Mouse (Mus musculus) ES-Bruce4 (cell line): ENCODE measurements around the gene Stra6l. TPM values are rescaled to one million over a fixed set of nuclear protein-coding genes. Genes with fewer than 3 reads are reported as not detected.

ENCODE experiments used
- H3K27ac ChIP-seq: 2 replicates; pipeline ENCODE4 v1.5.1; 2012; ENCODE audit warnings: low read length, inconsistent platforms; ENCODE audit not compliant: insufficient read depth
- H3K27me3 ChIP-seq: 2 replicates; pipeline ENCODE4 v1.6.1; 2012; ENCODE audit warnings: mild to moderate bottlenecking, low read length, inconsistent platforms; ENCODE audit not compliant: control insufficient read depth, poor library complexity, insufficient read depth, severe bottlenecking
- H3K36me3 ChIP-seq: 2 replicates; pipeline ENCODE4 v1.6.1; 2012; ENCODE audit warnings: inconsistent platforms, mild to moderate bottlenecking, low read length, moderate library complexity; ENCODE audit not compliant: control insufficient read depth, poor library complexity, insufficient read depth, severe bottlenecking
- H3K4me1 ChIP-seq: one replicate; pipeline ENCODE4 v1.8.1; 2011; ENCODE audit warnings: low read length; ENCODE audit not compliant: control insufficient read depth, insufficient read depth
- H3K4me3 ChIP-seq: 2 replicates; pipeline ENCODE4 v1.5.1; 2011; ENCODE audit warnings: low read depth, mild to moderate bottlenecking, low read length
- H3K9ac ChIP-seq: 2 replicates; pipeline ENCODE4 v1.6.1; 2012; ENCODE audit warnings: low read depth, mild to moderate bottlenecking, inconsistent platforms; ENCODE audit not compliant: poor library complexity, severe bottlenecking
- H3K9me3 ChIP-seq: replicated peaks from 2 replicates; pipeline ENCODE4 v1.6.1; 2012; ENCODE audit warnings: mild to moderate bottlenecking, low read length, inconsistent platforms; ENCODE audit not compliant: control insufficient read depth, poor library complexity, insufficient read depth, severe bottlenecking
- CTCF ChIP-seq: IDR thresholded peaks from one replicate; pipeline ENCODE4 v1.8.1; 2011; ENCODE audit warnings: low read depth, low read length
- EP300 ChIP-seq: IDR thresholded peaks from 2 replicates; pipeline ENCODE4 v1.6.1; 2011; ENCODE audit warnings: low read depth, low read length; ENCODE audit not compliant: insufficient read depth
- POLR2A ChIP-seq: IDR thresholded peaks from one replicate; pipeline ENCODE4 v1.8.1; 2011; ENCODE audit warnings: low read length; ENCODE audit not compliant: insufficient read depth
- polyA plus RNA-seq: library from polyadenylated mRNA; stranded (reverse); fragments of >200 nt; gene quantifications from 2 replicates; pipeline ENCODE4 v1.2.4, GENCODE M21; 2011; ENCODE audit warnings: low read depth; ENCODE audit not compliant: missing spikeins, insufficient read depth, insufficient read length

The Stra6l gene
- polyA plus RNA-seq, 1 experiment, result 0.84 TPM

DNA sequence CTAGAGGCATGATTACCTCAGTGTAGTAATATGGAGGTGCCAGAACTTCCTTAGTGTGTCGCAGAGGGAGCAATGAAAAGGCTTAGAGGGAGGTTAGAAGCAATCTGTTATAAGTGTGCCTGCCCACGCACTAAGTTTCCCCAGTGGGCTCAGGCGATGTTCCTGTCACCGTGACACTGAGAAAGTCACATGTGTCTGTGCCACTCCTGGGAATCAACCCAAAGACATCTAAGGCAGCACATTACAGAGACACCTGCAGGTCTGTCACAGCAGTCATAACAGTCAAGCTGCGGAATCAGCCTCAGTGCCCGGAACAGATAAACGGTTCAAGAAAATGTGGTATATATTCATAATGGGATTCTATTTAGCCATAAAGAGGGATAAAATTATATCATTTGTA is 16.5 kb upstream of the Stra6l start:
- Histone ChIP-seq H3K9ac (no peak overlapping the region), H3K9me3 (peaks cover 6% of the 10 kb centered on the region), H3K4me3 (no peak overlapping the region), H3K27me3 (no peaks in the 10 kb centered on the region; the same call in 1 of the 2 replicates), H3K27ac (no peak overlapping the region), H3K4me1 (no peaks in the 10 kb centered on the region), H3K36me3 (no peaks in the 10 kb centered on the region)
- TF ChIP-seq EP300, result no peak
- no peak for TF ChIP-seq CTCF
- no peak for TF ChIP-seq POLR2A

DNA sequence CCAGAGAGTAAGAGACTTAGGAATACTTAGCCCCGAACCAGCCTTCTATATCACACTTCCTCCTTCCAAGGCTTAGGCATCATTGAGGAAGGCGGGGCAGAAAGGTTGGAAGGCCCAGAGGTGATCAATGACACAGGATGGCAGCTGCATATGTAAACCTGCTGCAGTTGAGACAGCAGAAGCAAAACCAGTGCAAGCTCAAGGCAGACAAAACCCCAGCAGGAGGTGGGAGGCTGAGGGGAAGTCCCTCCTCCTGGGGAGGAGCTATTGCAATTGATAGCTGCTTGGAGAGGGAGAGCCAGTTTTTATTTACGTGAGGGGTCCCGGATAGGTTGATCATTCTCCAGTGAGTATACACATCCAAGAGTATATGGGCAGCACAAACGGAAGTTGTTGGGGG is 15.0 kb upstream of the Stra6l start:
- peaks cover 6% of the 10 kb centered on the region for H3K9me3 ChIP-seq
- H3K27me3 ChIP-seq, result no peaks in the 10 kb centered on the region
- TF ChIP-seq CTCF, result no peak
- no peak for TF ChIP-seq POLR2A
- 0 out of 2 replicates have a peak, but pooled peaks have one; percentile 48 for TF ChIP-seq EP300
- H3K4me1 ChIP-seq, result no peaks in the 10 kb centered on the region
- no peak overlapping the region for H3K9ac ChIP-seq
- no peak overlapping the region for H3K4me3 ChIP-seq
- H3K36me3 ChIP-seq, result no peaks in the 10 kb centered on the region
- no peak overlapping the region for H3K27ac ChIP-seq

DNA sequence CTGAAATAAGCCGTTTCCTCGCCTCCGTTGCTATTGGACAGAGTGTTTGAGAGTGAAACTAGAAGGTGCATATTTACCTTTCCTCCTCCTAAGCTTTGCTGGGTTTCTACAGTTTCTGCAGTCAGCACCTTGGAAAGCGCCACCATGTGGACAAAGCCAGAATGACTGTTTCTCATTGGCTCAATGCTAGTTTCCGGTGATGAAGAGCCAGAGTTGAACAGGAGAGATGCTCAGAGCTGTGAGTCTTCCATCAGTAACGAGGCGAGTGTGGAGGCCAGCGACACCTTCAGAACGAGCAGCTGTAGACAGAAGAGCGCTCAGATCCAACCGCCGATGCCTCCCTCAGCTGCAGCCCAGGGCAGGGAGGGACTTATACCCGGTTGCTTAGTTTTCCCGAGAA is 4.1 kb upstream of the Stra6l start:
- Histone ChIP-seq H3K9ac (no peak overlapping the region), H3K4me3 (peak overlapping the region; percentile 38), H3K9me3 (no peaks in the 10 kb centered on the region), H3K36me3 (no peaks in the 10 kb centered on the region), H3K27ac (no peak overlapping the region), H3K4me1 (no peaks in the 10 kb centered on the region), H3K27me3 (no peaks in the 10 kb centered on the region)
- TF ChIP-seq EP300 (no peak), POLR2A (no peak), CTCF (peak; percentile 13)

DNA sequence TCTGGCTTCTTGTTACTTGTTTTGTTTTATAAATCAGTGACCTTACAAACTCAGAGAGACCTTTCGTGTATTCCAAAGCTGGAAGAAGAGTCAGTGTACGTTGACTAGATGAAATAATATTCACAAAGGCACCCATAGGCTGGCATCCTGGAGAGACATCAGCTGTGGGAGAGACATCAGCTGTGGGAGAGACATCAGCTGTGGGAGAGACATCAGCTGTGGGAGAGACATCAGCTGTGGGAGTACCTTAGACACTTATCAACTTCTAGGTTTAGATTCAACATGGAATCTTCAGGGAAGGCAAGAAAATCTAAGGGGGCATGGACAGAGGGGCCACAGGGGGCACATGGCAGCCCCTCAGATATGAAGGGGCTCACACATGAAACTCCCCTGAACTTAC is 2.2 kb upstream of the Stra6l start:
- no peaks in the 10 kb centered on the region for H3K4me1 ChIP-seq
- no peaks in the 10 kb centered on the region for H3K36me3 ChIP-seq
- H3K9ac ChIP-seq, result no peak overlapping the region
- H3K4me3 ChIP-seq, result no peak overlapping the region
- H3K27ac ChIP-seq, result no peak overlapping the region
- no peaks in the 10 kb centered on the region for H3K27me3 ChIP-seq
- TF ChIP-seq CTCF (no peak), EP300 (no peak), POLR2A (no peak)
- no peaks in the 10 kb centered on the region for H3K9me3 ChIP-seq

DNA sequence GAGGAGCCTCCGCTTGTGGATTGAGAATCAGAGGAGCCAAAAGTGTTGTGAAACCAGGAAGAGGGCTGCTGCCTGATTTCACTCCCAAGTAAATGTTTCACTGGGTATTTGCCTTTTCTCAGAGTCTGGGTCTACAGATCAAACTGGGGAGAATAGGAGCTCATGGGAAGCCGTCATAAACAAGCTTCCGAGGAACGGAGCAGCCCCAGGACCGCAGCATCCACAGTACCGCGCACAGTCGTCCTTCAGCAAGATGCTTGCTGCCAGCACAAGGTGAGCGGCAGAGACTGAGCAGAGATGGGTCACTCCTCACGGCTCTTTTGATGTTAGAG is 327 bp downstream of the Stra6l start:
- TF ChIP-seq EP300 (no peak), CTCF (no peak), POLR2A (no peak)
- Histone ChIP-seq H3K4me1 (peaks cover 3% of the 10 kb centered on the region), H3K4me3 (no peak overlapping the region), H3K27ac (no peak overlapping the region), H3K27me3 (no peaks in the 10 kb centered on the region), H3K36me3 (no peaks in the 10 kb centered on the region), H3K9ac (no peak overlapping the region), H3K9me3 (no peaks in the 10 kb centered on the region)

DNA sequence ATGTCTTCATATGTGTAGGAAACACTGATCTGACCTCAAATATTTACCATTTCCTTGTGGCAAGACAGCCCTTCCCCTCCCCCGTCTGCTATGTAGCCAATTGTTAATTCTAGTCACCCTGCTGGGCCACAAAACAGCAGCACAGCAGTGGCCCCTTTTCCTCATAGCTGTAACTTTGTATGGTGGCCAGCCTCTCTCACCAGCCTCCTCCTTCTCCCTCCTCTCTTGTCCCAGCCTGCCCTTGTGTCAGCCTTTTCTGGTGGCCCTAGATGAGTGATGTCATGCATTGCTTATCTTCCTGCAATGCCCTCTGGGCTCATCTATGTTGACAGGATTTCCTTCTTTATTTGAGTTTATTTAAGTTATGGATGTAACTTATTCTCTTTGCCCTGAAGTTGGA is 955 bp downstream of the Stra6l start:
- Histone ChIP-seq H3K36me3 (no peaks in the 10 kb centered on the region), H3K27ac (no peak overlapping the region), H3K4me3 (no peak overlapping the region), H3K9ac (no peak overlapping the region), H3K4me1 (peaks cover 3% of the 10 kb centered on the region), H3K9me3 (no peaks in the 10 kb centered on the region), H3K27me3 (no peaks in the 10 kb centered on the region)
- no peak for TF ChIP-seq EP300

DNA sequence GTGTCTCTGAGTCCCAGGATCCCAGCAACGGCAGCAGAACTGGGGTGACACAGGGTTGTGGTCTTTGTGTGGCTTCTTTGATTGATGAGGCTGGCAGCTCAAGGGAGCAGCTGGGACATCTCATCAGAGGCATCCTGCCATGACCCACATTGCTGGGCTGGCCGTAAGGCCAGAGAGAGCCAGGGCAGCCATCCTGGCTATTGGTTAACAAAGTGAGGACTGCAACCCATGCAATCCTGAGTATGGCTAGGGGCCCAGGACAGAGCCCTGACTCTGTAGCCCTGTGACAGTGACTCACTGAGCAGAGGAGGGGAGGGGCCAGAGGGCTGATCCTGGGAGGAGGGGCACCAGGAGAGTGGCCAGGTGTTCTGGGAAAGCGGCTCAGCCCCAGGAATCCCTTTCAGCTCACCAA is 3.2 kb downstream of the Stra6l start:
- Histone ChIP-seq H3K4me1 (peaks cover 3% of the 10 kb centered on the region), H3K9ac (no peak overlapping the region), H3K4me3 (no peak overlapping the region), H3K9me3 (no peaks in the 10 kb centered on the region), H3K27me3 (no peaks in the 10 kb centered on the region), H3K36me3 (no peaks in the 10 kb centered on the region), H3K27ac (no peak overlapping the region)
- TF ChIP-seq POLR2A, result no peak
- no peak for TF ChIP-seq CTCF
